Mouse (Mus musculus): ENCODE results near the gene Galnt7. TPM values are rescaled to one million over a fixed set of nuclear protein-coding genes. Genes with fewer than 3 reads are reported as not detected.

The Galnt7 gene
- total and polyA plus RNA-seq, 3 experiments: 26.7 to 33.5 (median 32.7) TPM

DNA sequence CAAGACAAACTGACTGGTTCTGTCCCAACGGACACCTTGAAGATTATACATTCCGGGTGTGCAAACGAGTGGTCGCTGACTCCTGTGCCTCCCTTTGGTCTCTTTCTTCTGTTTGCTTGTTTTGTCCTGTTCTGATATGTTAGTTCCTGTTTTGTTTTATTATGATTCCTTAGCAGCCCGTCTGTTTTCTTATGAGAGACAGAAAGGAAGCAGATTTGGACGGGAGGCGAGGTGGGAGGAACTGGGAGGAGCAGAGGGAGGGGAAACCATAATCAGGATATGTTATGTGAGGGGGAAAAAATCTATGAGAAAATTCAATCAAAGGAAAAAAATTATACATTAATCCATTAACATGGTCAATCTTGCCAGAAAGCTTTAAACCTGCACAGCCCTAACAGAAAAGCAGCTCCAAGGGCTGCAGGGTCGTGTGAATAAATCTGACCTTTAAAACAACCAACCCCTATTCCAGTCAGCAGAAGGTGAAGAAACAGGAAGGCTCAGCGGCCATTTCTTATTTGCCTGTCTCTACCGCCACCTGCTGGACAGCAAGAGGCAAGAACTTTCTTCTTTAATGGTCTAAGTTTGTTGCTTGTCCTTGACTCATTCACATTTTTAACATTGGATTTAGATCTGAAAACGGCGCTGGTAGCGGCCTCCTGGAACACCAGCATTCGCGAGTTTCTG, 122.0 kb downstream of the Galnt7 start:
- Histone ChIP-seq H3K4me2 (ENCODE audit: insufficient read depth, low read depth, poor library complexity, severe bottlenecking) (no peak overlapping the region), H3K9ac (ENCODE audit: insufficient read depth, low read depth) (no peak overlapping the region), H3K27ac (ENCODE audit: insufficient read depth, low read depth) (no peak overlapping the region), H3K9me3 (replicated peaks; ENCODE audit: low read length) (peaks cover 7% of the 10 kb centered on the region), H3K4me1 (ENCODE audit: control insufficient read depth in 1 of 2, insufficient read depth in 2 of 2) (peaks cover 0 to 11% of the 10 kb centered on the region in 2 experiments; a peak in 1 of 4 replicates), H3K4me3 (replicated peaks in 1 of 3; ENCODE audit: low read depth in 2 of 3, low read length in 2 of 3, poor library complexity in 1 of 3) (no peak overlapping the region), H3K27me3 (replicated peaks) (no peaks in the 10 kb centered on the region), H3K79me2 (replicated peaks; ENCODE audit: control insufficient read depth, extremely low read depth, insufficient read depth, poor library complexity, severe bottlenecking) (no peaks in the 10 kb centered on the region), H3K36me3 (replicated peaks in 1 of 2; ENCODE audit: control insufficient read depth in 1 of 2, insufficient read depth in 1 of 2, low read length in 1 of 2) (peaks cover 34 to 76% of the 10 kb centered on the region in 2 experiments)
- dilution Hi-C loops (cut with MboI; ENCODE audit: extremely low pct_ligation_motif_present, extremely low pct_unique_long_range_greater_than_20kb, low sequenced_read_pairs): no loop called here
- TF ChIP-seq EP300 (IDR thresholded peaks at IDR 0.05; ENCODE audit: low read length) (no peak), POLR2AphosphoS2 (IDR thresholded peaks at IDR 0.05; ENCODE audit: low read depth, low read length) (no peak), CTCF (conservative IDR thresholded peaks at IDR 0.05 in 1 of 2, IDR thresholded peaks at IDR 0.05 in 1 of 2; ENCODE audit: low read depth in 2 of 2, low read length in 2 of 2) (peak; percentile 69 to 91), MAX (IDR thresholded peaks at IDR 0.05; ENCODE audit: low read length) (no peak), MAFK (IDR thresholded peaks at IDR 0.05; ENCODE audit: insufficient replicate concordance, low read length) (no peak), HCFC1 (IDR thresholded peaks at IDR 0.05; ENCODE audit: low read depth, low read length) (0 out of 2 replicates have a peak, but pooled peaks have one; percentile 17), ZMIZ1 (IDR thresholded peaks at IDR 0.05; ENCODE audit: low read depth, low read length) (no peak), ELF1 (IDR thresholded peaks at IDR 0.05; ENCODE audit: low read depth, low read length) (peak; percentile 33; the same call in 1 of the 2 replicates), E2F4 (IDR thresholded peaks at IDR 0.05; ENCODE audit: insufficient replicate concordance, low read depth, low read length) (no peak), BHLHE40 (IDR thresholded peaks at IDR 0.05; ENCODE audit: low read depth, low read length) (no peak), PAX5 (IDR thresholded peaks at IDR 0.05; ENCODE audit: low read length) (no peak), GABPA (IDR thresholded peaks at IDR 0.05; ENCODE audit: insufficient replicate concordance, low read depth, low read length) (no peak), NRF1 (IDR thresholded peaks at IDR 0.05; ENCODE audit: low read depth, low read length) (no peak), SMC3 (IDR thresholded peaks at IDR 0.05; ENCODE audit: low read depth, low read length) (peak; percentile 93), RAD21 (IDR thresholded peaks at IDR 0.05; ENCODE audit: low read depth, low read length) (peak; percentile 89), ZC3H11A (IDR thresholded peaks at IDR 0.05; ENCODE audit: low read depth, low read length) (peak; percentile 64), IRF4 (IDR thresholded peaks at IDR 0.05; ENCODE audit: low read depth, low read length) (peak; percentile 27; the same call in 1 of the 2 replicates)
- DNase-seq (ENCODE audit: extremely low read depth): peak; percentile 85
- in situ Hi-C loops (cut with MboI; ENCODE audit: low pct_ligation_motif_present, low pct_unique_long_range_greater_than_20kb, low sequenced_read_pairs): loop anchor here (5.0 kb wide), 1 partner anchor 104 kb away; no protein-coding TSS in a partner anchor

GRCm38 (mm10) chr8:57530238-57530637, 122.6 kb downstream of the Galnt7 start:
- H3K27ac ChIP-seq (ENCODE audit: insufficient read depth, low read depth): no peak overlapping the region
- no peak overlapping the region for H3K4me3 ChIP-seq (replicated peaks in 1 of 3; ENCODE audit: low read depth in 2 of 3, low read length in 2 of 3, poor library complexity in 1 of 3)
- H3K4me2 ChIP-seq (ENCODE audit: insufficient read depth, low read depth, poor library complexity, severe bottlenecking): no peak overlapping the region
- in situ Hi-C loops (cut with MboI; ENCODE audit: low pct_ligation_motif_present, low pct_unique_long_range_greater_than_20kb, low sequenced_read_pairs) (loop anchor here (5.0 kb wide), 1 partner anchor 103 kb away; no protein-coding TSS in a partner anchor), dilution Hi-C loops (cut with MboI; ENCODE audit: extremely low pct_ligation_motif_present, extremely low pct_unique_long_range_greater_than_20kb, low sequenced_read_pairs) (no loop called here)
- H3K9ac ChIP-seq (ENCODE audit: insufficient read depth, low read depth): no peak overlapping the region
- H3K9me3 ChIP-seq (replicated peaks; ENCODE audit: low read length): peaks cover 3% of the 10 kb centered on the region
- no peaks in the 10 kb centered on the region for H3K79me2 ChIP-seq (replicated peaks; ENCODE audit: control insufficient read depth, extremely low read depth, insufficient read depth, poor library complexity, severe bottlenecking)
- TF ChIP-seq ELF1 (IDR thresholded peaks at IDR 0.05; ENCODE audit: low read depth, low read length) (no peak), MEF2A (IDR thresholded peaks at IDR 0.05; ENCODE audit: borderline replicate concordance, low read depth, low read length) (no peak), ZKSCAN1 (IDR thresholded peaks at IDR 0.05; ENCODE audit: borderline replicate concordance, low read depth, low read length) (no peak), NELFE (IDR thresholded peaks at IDR 0.05; ENCODE audit: low read depth, low read length) (no peak), MYC (IDR thresholded peaks at IDR 0.05; ENCODE audit: low read depth, low read length) (no peak), ZMIZ1 (IDR thresholded peaks at IDR 0.05; ENCODE audit: low read depth, low read length) (no peak), MAFK (IDR thresholded peaks at IDR 0.05; ENCODE audit: insufficient replicate concordance, low read length) (no peak), GABPA (IDR thresholded peaks at IDR 0.05; ENCODE audit: insufficient replicate concordance, low read depth, low read length) (no peak), JUND (conservative IDR thresholded peaks at IDR 0.05; ENCODE audit: low read depth, low read length) (no peak), KAT2A (IDR thresholded peaks at IDR 0.05; ENCODE audit: insufficient replicate concordance, low read length) (no peak), CTCF (conservative IDR thresholded peaks at IDR 0.05 in 1 of 2, IDR thresholded peaks at IDR 0.05 in 1 of 2; ENCODE audit: low read depth in 2 of 2, low read length in 2 of 2) (no peak), JUN (IDR thresholded peaks at IDR 0.05; ENCODE audit: insufficient read depth, low read depth, low read length) (no peak)
- peaks cover 0 to 11% of the 10 kb centered on the region in 2 experiments; a peak in 1 of 4 replicates for H3K4me1 ChIP-seq (ENCODE audit: control insufficient read depth in 1 of 2, insufficient read depth in 2 of 2)
- no peak for DNase-seq (ENCODE audit: extremely low read depth)
- peaks cover 33 to 75% of the 10 kb centered on the region in 2 experiments for H3K36me3 ChIP-seq (replicated peaks in 1 of 2; ENCODE audit: control insufficient read depth in 1 of 2, insufficient read depth in 1 of 2, low read length in 1 of 2)
- no peaks in the 10 kb centered on the region for H3K27me3 ChIP-seq (replicated peaks)

Measured in CH12.LX (cell line).